Mouse (Mus musculus) limb, embryonic 14.5 days (tissue): ENCODE measurements at regions not wholly inside any gene's neighbourhood (a gene's known extent, or its start where the extent isn't known, plus 50 kb on each side); places are given as distances from the start of the nearest gene placed in this dataset.

ENCODE experiments used
- ATAC-seq: fragments of 200-750 bp; cut with Nextera tagmentation; 2 replicates; pipeline ENCODE4 v1.8.0; 2017; ENCODE audit warnings: low read depth, moderate number of reproducible peaks, moderate TSS enrichment; ENCODE audit not compliant: low FRiP score
- DNase-seq: peaks from one replicate; pipeline ENCODE4 v3.0.0-alpha.2; 2015; ENCODE audit warnings: low spot score
- H3K27ac ChIP-seq: fragments of 300-500 bp; sonication (generic); replicated peaks from 2 replicates; pipeline ENCODE4 v1.5.1; 2014; ENCODE audit warnings: low read depth, mild to moderate bottlenecking, low read length, moderate library complexity, mixed read lengths
- H3K27me3 ChIP-seq: fragments of 300-500 bp; sonication (generic); 2 replicates; pipeline ENCODE4 v1.6.1; 2014; ENCODE audit warnings: low read length, mixed read lengths; ENCODE audit not compliant: control insufficient read depth, insufficient read depth
- H3K36me3 ChIP-seq: fragments of 300-500 bp; sonication (generic); 2 replicates; pipeline ENCODE4 v1.6.1; 2014; ENCODE audit warnings: mild to moderate bottlenecking, low read length, moderate library complexity, mixed read lengths; ENCODE audit not compliant: control insufficient read depth, insufficient read depth
- H3K4me1 ChIP-seq: fragments of 300-500 bp; sonication (generic); 2 replicates; pipeline ENCODE4 v1.6.1; 2014; ENCODE audit warnings: antibody characterized with exemption, low read length, mixed read lengths; ENCODE audit not compliant: control insufficient read depth, insufficient read depth
- H3K4me2 ChIP-seq: fragments of 300-500 bp; sonication (generic); replicated peaks from 2 replicates; pipeline ENCODE4 v1.6.1; 2014; ENCODE audit warnings: low read depth, mild to moderate bottlenecking, low read length, moderate library complexity; ENCODE audit not compliant: severe bottlenecking
- H3K4me3 ChIP-seq: fragments of 300-500 bp; sonication (generic); replicated peaks from 2 replicates; pipeline ENCODE4 v1.5.1; 2014; ENCODE audit warnings: low read length
- H3K9ac ChIP-seq: fragments of 300-500 bp; sonication (generic); 2 replicates; pipeline ENCODE4 v1.6.1; 2014; ENCODE audit warnings: mild to moderate bottlenecking, low read depth, low read length, moderate library complexity; ENCODE audit not compliant: severe bottlenecking
- H3K9me3 ChIP-seq: fragments of 300-500 bp; sonication (generic); 2 replicates; pipeline ENCODE4 v1.6.1; 2016; ENCODE audit warnings: low read length; ENCODE audit not compliant: control insufficient read depth
- POLR2A ChIP-seq: fragments of 200-500 bp; IDR thresholded peaks from 2 replicates; pipeline ENCODE4 v1.8.0; 2012; ENCODE audit warnings: inconsistent platforms, mild to moderate bottlenecking, moderate library complexity, borderline replicate concordance; ENCODE audit not compliant: insufficient read depth, insufficient read length; ENCODE audit errors: extremely low read depth
- WGBS: fragments of 180-500 bp; shearing (Covaris S2); extraction: QIAGEN DNeasy Blood & Tissue Kit; methylation state at CpG from one replicate; pipeline ENCODE4 v1.1.7; 2014; 5-methylcytosine and 5-hydroxymethylcytosine counted together

GRCm38 (mm10) chr4:83926195-83926731 is 400.9 kb downstream of the Ccdc171 start:
- no peak for TF ChIP-seq POLR2A
- Histone ChIP-seq H3K27ac (peak overlapping the region; percentile 61), H3K4me1 (peaks cover 13% of the 10 kb centered on the region), H3K27me3 (no peaks in the 10 kb centered on the region), H3K36me3 (no peaks in the 10 kb centered on the region), H3K9ac (0 out of 2 replicates have a peak overlapping the region, but pooled peaks have one; percentile 1), H3K4me2 (no peak overlapping the region), H3K9me3 (no peaks in the 10 kb centered on the region), H3K4me3 (no peak overlapping the region)
- ATAC-seq (no peak; the same call in 1 of the 2 replicates), DNase-seq (peak; percentile 41)
- WGBS = 17% methylated on average over 11 of the region's 11 CpGs

DNA sequence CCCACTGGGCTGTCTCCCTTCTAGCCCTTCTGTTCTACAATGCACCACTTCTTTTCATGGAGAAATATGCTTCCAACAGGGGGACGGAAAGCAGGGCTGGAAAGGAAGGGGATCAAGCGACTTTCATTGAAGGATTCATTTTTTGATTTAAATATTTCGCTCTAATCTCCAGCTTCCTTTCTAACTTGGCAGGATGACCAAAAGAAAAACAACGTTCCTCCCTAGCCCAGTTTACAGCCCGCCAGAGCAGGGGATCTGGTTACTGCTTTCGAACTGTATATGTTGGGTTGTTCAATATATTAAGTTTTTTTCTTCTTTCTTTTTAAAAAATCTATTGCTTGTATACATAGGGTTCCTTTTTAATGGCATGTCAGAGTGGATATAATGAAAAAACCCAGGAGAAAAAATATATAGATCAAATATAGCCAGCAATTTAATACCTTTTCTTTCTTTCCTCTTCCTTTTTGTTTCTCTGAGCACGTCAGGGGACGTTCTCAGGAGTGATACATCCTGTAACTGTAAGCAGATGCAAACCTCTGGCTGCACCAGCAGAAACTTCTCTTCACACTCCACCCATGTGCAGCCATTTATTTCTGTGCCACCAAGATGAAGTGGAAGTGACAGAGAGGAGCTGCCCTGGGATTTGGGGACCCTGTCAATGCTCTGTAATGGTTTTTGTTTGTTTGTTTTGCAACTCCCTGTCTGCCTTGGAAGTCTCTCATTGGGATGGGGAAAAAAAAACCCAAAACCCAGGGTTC is 406.7 kb downstream of the Ccdc171 start:
- ATAC-seq (no peak; the same call in 1 of the 2 replicates), DNase-seq (peak; percentile 62)
- Histone ChIP-seq H3K4me2 (no peak overlapping the region), H3K9ac (no peak overlapping the region), H3K27ac (peak overlapping the region; percentile 56), H3K4me1 (peaks cover 18% of the 10 kb centered on the region), H3K36me3 (no peaks in the 10 kb centered on the region), H3K4me3 (no peak overlapping the region), H3K9me3 (no peaks in the 10 kb centered on the region), H3K27me3 (no peaks in the 10 kb centered on the region)
- 34% methylated on average over 8 of the region's 8 CpGs for WGBS
- no peak for TF ChIP-seq POLR2A

DNA sequence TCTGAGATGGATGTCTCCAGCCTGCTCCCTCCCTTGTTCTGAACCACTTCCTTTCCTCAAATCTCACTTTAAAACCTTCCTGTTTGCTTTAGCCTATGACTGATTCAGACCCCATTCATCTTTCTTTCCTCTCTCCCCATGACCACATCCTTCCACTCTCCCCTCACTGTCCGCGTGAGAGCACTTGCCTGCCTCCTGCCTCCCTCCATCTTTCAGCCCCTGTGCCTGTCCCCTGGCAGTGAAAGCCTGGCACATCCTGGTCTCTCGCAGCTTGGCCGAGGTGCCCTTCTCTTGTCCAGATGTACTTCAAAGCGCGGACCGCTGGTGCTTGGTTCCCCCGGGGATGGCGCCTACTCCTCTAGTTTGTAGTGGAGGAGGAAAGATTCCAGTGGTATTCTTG is 416.3 kb downstream of the Ccdc171 start:
- no peaks in the 10 kb centered on the region for H3K27me3 ChIP-seq
- H3K4me3 ChIP-seq = no peak overlapping the region
- no peak for DNase-seq
- WGBS = 69% methylated on average over 9 of the region's 9 CpGs
- H3K4me2 ChIP-seq = no peak overlapping the region
- ATAC-seq = no peak
- peaks cover 5% of the 10 kb centered on the region for H3K4me1 ChIP-seq
- H3K9ac ChIP-seq = no peak overlapping the region
- no peak overlapping the region for H3K27ac ChIP-seq
- H3K9me3 ChIP-seq = no peaks in the 10 kb centered on the region
- H3K36me3 ChIP-seq = no peaks in the 10 kb centered on the region
- no peak for TF ChIP-seq POLR2A

- TF ChIP-seq POLR2A = no peak
- no peak for ATAC-seq
- no peaks in the 10 kb centered on the region for H3K9me3 ChIP-seq
These were observed 424.3 kb downstream of the Ccdc171 start for GRCm38 (mm10) chr4:83949612-83950011.

DNA sequence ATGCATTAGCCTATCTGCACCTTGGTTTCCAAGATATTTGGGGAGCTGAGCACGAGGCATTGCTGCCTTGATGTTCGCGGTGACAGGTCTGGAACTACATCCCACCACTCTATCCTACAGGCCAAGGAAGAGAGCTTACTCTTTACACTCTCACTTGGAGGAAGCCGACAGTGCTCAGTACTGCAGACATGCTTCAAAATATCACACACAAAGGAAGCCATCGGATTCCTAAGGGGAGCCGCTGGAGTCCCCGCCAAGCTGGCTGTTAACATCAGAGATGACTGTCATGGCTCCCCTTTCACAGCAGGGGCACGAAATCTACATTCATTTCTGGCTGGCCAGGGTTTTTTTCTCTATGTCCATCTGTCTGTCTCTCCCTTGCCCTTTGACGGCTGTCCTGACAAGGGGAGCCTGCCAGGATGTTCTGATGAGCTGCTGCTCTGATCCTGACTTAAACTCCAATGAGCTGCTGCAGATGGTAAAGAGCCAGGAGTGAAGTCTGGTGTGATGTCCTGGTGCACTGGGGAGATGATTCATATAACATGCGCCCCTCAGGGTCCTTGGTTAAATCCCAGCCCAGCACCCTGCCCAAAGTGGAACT is 425.6 kb downstream of the Ccdc171 start:
- no peak overlapping the region for H3K4me3 ChIP-seq
- no peak overlapping the region for H3K4me2 ChIP-seq
- H3K27me3 ChIP-seq = no peaks in the 10 kb centered on the region
- H3K36me3 ChIP-seq = no peaks in the 10 kb centered on the region
- ATAC-seq (no peak), DNase-seq (no peak)
- 85% methylated on average over 10 of the region's 10 CpGs for WGBS
- TF ChIP-seq POLR2A = no peak
- no peaks in the 10 kb centered on the region for H3K9me3 ChIP-seq
- H3K27ac ChIP-seq = no peak overlapping the region
- H3K4me1 ChIP-seq = no peaks in the 10 kb centered on the region
- no peak overlapping the region for H3K9ac ChIP-seq

More at GRCm38 (mm10) chr4:83949612-83950011, 424.3 kb downstream of the Ccdc171 start:
- Histone ChIP-seq H3K36me3 (no peaks in the 10 kb centered on the region), H3K9ac (no peak overlapping the region), H3K27me3 (no peaks in the 10 kb centered on the region), H3K27ac (no peak overlapping the region), H3K4me1 (no peaks in the 10 kb centered on the region), H3K4me2 (no peak overlapping the region), H3K4me3 (no peak overlapping the region)
- DNase-seq = no peak
- 97% methylated on average over 2 of the region's 2 CpGs for WGBS
